Mouse (Mus musculus) frontal cortex, postnatal 36 days (tissue): ENCODE measurements around the gene Actr1b.
A peak's percentile ranks its signal among the peaks of the same experiment; 100 is the strongest.
"Not testable (repeated sequence)": the region's sequence is repeated elsewhere in the genome, so short reads cannot be mapped to it uniquely, and the experiment has no call there.

Experiments used
- DNase-seq, 2 experiments: peaks; one replicate each; pipeline ENCODE4 v3.0.0; 2022; ENCODE audit warnings: low spot score in 2 of 2

Actr1b gene

DNA sequence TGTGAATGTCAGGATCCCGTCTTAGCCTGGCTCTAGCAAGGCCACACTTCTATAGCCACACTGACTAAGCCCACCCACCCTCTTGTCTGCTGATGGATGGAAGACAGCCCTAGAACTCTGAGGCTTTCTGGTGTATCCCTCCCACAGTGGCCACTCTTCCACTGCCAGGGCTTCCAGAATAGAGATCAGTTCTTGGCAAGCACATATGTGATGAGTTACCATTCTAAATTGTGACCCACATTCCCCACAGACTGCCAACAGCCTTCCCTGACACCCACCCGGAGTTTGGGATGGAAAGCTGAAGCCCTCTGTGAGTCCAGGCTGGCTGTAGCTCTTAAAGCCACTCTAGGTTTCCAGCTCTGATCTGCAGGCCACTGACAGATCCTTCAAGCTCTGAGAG, 7.1 kb downstream of the Actr1b start:
- peak; percentile 26 to 66 for DNase-seq

DNA sequence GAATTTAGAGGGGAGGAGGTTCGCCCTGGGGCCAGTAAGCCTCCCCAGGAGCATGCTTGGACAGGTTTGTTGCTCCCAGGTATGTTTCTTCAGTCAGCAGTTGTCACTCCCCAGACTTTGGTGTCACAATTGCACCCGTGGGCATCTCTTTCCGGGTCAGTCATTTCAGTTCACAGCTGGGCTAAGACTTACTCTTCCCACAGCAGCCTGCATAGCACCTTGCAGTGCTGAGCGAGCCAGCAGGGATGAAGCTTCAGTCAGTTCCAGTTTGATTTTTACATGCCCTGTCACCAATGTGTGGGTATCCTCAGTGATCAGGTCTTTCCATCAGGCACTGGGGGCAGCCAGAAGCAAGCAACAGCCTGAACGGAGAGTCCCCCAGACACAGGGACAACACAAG, 17.2 kb downstream of the Actr1b start:
- DNase-seq: no peak

DNA sequence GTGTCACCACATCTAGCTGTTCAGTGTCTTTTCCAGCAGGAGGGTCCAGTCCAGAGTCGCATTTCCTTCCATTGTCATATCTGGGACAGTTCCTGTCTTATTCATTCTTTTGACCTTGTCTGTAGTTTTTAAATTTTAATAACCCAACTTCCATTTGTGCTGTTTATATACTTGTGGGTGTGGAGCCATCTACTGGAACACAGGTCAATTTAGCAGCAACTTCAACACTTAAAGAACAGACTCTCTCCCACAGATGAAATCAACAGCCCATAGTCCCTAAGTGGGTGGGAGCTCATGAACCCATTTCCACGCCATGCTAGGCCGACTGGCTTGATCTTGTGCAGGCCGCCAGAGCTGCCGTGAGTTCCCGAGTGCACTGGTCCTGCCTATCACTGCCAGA, 17.8 kb downstream of the Actr1b start:
- no peak for DNase-seq

DNA sequence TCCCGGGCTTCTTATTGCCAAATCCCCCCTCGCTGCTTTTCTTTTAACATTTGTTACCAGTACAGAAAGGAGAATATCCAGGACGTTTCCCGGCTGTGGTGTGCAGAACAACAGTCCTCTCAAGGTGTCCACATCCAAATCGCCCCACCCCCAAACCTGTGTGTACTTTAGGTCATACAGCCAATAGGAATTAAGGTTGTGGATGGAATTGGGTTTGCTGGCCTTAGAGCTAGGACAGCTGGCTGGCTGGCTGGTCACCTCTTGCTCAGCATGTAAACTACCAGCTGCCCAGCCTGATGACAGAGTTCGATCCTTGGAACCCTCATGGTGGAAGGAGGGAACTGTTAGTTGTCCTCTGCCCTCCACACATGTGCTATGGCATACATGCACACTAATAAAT, 19.4 kb downstream of the Actr1b start:
- no peak for DNase-seq

DNA sequence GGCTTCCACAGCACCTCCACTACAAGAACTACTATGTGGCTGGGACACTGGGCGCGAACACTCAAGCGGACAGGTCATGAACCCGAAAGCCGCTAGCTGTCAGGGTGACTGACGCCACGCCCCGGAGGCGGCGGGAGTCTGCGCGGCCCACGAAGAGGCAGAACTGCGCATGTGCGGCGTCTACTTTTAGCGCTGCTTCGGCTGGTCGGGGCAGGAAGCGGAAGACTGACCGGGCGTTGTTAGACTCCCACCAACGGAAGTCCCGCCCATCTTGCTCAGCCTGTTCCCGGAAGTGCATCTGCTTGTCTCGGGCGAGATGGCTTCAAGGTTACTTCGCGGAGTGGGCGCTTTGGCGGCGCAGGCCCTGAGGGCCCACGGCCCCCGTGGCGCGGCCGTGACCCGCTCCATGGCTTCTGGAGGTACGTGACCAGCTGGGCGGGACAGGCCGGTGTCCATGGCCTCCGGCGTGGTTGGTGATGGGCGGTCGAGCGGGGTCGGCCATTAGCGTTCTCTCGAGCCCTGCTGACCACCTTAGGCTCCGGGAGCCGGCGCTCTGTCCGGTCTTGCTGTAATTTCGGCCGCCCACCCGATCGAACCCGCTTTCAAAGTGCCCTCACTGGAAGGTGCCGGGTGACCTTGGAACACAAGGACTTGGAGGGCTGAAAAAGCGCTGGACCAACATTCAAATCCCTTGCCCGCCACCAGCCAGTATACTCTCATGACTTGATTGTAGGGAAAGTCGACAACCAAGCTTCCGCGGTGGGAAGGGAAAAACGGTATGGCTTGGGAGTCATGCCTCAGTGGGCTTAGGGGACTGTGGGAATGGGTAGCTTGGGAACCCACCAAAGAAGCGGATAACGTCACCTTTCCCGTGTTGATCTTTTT, 22.7 kb downstream of the Actr1b start, which contains the start of gene Cox5b:
Cox5b (plus strand) TSS at position 179 of the 885 bp plus-strand sequence.
- peak; percentile 96 to 97 for DNase-seq

DNA sequence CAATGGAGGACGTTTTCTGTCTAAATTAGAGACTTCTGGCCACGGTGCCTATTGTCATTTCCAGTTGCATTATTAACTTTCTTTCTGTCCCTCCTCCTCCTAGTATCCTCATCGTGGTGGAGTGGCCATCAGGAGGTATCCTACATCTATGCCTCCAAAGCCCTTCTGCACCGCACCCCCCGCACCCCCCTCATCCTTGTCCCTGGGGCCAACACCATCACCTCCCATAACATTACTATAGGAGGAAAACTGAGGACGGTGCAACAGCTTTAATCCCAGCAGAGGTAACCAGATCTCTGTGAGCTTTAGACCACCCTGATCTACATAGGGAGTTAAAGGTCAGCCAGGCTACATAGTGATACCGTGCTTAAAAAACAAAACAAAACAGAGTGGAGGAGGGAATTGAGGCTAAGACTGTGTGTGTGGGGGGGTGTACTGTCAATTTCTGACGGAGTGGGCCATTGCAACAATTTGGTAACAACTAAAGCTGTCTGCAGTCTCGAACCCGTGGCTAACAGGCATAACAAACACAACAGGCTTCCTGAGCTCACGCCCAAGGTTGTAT, 23.5 kb downstream of the Actr1b start:
- DNase-seq: no peak

DNA sequence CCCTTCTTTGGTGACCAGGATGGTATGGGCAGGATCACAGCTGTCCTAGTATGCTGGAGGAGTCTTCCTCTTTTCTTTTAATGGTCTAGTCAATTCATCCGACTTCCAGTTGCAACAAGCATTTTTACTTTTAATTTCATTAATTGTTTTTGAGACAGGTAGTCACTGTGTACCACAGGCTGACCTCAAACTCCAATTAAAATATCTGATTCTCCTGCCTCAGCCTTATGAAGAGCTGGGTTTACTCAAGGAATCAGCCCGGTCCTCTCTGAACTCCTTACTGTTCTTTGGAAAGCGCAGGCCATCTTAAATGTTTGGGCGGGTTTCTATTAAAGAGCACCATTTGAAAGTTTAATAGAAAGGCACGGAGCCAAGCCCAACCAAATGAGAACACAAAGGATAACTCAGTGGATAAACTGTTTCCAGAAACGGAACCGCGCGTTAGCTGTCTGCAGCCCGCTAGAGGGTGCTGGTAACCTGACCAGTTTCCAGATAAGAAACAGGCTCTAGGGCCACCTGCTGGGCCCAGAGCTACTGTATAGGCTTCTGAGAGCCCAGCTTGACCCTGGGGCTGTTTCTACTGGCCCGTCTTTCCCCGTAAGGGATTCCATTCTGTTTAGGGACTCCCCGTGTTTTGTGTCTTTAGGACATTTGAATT, 30.3 kb downstream of the Actr1b start:
- peak; percentile 67 to 85 for DNase-seq

DNA sequence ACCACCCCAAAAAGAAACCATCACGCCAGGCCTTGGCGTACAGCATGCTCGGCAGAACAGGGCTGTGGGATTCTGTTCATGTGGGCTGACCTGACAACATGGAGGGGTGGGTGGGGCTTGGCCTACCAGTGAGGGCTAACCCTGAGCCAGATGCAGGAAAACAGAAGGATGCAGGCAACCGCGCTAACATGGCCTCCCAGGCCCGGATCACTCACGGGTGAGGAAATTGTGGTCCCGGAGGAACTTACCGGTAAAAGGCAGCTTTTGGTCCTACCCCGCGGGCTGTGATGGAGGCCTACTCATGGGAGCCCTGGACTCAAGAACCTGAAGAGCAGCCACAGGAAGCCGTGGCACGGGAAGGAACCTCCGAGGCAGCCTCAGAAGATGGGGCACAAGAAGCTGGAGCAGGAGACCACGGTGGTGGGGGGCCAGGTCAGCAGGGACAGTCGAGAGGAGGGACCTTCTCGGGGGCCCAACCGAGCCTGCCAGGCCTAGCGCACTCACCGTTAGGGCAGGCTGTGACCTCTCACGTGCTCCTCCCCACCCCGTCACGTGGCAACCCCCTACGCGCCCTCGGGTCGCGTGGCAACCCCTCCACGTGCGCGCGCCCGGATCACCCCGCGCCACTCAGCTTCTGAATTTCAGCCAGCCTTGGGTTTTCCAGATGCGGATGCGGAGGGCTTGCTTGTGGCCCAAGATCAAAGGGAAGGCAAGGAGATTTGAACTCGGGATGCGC, 31.4 kb downstream of the Actr1b start, which contains the start of gene Fam178b:
Fam178b (minus strand) TSS at position 564 of the 736 bp plus-strand sequence.
- DNase-seq: no peak

DNA sequence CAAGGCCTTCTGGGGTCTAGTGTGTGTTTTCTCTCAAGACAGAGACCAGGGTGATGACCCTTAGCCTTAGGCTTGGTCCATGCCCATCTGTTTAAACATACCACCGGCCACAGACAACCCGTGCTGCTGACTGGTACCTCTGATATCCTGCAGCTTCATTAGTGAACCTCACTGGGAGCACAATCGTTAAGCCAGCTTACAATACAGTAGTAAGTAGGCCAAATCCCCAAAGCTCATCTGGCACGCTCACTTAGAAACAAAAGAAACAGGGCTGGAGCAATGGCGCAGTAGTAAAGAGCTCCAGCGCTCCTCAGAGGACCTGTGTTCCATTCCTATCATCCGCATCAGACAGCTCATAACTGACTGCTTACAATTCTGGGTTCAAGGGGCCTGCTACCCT, 33.3 kb downstream of the Actr1b start:
- DNase-seq: no peak

DNA sequence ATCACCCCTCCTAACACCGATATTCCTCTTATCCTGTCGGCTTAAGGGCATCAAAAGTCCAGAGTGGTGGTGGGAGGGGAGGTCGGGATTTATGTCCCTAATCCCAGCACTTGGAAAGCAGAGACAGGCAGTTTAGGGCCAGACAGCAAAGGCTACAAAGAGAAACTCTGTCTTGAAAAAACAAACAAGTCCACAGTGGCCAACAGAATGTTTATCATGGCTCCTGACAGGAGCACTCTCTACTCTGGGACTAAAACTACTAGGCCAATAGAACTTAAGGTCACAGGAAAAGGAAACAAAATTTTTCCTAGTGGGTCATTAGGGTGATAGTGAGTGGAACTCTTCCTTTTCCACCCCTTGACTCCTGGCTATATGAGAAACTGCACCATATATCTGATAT, 39.3 kb downstream of the Actr1b start:
- DNase-seq: no peak

DNA sequence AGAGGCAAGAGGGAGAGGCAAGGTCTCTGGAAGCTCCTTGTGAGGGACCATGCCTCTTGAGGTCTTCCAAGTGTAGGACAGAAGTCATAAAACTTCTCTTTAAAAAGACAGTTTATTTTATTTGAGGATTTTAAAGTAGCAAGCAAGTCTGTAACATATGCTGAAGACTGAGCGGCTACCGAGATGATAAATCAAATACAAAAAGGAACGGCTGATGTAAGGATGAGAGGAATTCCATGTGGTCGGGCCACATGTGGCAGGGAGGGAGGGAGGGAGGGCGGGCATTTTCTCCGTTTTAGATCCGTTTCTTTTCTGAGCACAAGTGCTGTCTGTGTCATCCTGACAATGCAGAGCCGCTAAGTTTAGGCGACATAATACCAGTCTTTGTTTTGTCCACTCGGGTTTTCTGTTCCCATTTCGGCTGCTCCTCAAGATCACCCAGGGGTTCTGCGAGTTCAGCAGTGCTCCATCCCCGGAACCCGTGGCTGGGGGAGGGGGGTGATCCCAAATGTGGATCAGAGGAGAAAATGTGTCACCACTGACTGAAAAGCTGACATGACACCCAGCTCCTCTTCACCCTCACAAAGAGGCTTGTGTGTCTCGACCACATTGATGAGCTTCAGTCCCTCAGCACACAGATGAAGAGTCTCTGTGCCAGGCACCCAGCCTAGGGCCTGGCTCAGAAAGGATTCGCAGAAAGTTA, 41.4 kb downstream of the Actr1b start:
- DNase-seq: peak in 1 of 2 experiments; percentile 11

DNA sequence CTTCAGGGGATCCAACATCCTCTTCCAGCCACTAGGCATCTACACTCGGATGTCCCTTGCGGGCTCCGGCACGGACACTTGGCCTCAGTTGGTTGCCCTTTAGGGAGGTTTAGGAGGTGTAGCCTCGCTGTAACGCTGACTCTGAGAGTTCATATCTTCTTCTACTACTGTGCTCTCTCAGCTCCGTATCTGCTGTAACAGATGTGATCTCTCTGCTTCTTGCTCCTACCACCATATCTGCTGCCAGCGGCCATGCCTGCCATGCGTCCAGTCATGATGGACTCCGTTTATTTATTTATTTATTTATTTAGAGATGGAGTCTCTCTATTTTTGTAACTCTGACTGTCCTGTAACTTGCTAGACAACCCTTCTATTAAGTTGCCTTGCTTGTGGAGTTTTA, 43.0 kb downstream of the Actr1b start:
- no peak for DNase-seq

DNA sequence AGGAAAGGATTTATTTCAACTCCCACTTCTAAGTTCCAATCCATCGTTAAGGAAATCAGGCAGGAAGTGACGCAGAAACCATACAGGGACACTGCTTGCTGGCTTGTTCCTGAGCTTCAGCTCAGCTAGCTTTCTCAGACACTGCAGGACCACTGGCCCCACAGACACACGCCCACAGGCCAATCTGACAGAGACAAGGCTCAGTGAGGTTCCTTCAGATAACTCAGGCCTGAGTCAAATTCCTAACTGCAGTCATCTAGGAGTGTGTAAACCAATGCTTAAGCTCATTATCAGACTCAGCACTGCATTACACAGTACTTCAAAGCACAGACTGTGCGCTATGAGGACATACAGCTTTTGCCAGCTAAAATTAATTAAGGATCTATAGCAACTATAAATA, 44.0 kb downstream of the Actr1b start:
- DNase-seq: no peak

DNA sequence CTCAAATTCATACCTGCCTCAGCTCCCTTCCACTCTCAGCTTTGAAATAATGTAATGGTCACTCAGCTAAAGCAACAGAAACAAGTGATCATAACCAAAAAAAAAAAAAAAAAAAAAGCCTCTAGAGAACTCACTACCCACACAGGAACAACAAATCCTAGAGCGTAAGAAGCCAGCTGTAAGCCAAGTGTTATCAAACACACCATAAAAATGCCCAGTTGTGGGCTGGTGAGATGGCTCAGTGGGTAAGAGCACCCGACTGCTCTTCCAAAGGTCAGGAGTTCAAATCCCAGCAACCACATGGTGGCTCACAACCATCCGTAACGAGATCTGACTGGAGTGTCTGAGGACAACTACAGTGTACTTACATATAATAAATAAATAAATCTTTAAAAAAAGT, 46.2 kb downstream of the Actr1b start:
- not testable (repeated sequence) for DNase-seq

DNA sequence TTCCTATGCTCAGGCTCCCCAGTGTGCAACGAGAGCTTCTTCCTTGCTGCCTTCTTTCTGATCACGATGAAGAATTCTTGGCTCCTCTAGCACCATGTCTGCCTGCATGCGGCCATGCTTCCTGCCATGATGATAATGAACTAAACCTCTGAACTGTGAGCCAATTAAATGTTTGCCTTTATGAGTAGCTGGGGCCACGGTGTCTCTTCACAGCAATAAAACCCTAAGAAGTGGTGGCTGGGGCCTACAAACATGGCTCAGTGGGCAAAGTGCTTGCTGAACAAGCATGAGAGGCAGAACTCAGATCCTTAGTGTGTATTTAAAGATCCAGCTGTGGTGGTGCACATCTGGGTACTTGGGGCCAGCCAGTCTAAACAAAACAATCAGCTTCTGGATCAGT, 48.3 kb downstream of the Actr1b start:
- no peak for DNase-seq

DNA sequence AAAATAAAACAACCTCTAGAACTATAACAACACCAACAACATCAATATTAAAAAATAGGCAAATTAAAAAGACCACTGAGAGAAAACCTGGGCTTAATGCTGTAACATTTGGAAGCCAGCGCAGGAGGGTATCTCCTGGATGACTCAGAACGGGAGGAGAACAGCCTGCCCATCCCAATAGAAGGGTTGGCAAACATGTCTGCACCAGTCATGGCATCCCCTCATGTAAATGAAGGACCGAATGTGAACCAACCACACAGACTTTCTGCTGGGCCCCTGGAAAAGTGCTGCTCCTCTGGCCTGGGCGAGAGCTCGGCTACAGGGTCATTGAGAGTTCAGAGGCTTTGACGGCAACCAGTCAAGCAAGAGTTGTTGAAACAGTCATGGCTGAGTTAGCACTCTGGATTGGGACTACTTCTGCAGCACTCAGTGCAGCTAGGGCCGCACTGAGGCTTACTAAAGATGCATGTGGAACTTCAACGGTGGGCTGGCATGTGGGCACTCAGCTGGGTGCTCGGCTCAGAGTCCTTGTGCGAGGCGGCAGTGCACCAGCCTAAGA, 49.0 kb downstream of the Actr1b start:
- no peak for DNase-seq

DNA sequence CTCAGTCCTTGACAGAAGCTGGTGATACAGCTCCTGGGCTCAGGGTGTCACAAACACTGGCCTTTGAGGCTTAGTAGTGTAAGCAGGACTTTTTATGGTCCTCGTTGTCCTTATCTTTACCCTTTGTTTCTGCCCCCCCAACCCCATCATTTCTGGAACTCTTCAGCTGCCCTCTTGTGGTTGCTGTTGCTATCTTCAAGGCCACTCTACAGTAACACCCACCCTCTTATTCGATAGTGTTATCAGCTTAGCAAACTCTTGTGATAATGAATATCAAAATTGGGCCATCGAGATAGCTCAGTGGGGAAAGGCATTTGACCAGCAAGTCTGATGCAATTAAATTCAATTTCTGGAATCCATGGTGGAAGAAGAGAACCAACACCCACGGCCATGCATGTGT, 49.8 kb downstream of the Actr1b start:
- DNase-seq: peak in 1 of 2 experiments; percentile 13

DNA sequence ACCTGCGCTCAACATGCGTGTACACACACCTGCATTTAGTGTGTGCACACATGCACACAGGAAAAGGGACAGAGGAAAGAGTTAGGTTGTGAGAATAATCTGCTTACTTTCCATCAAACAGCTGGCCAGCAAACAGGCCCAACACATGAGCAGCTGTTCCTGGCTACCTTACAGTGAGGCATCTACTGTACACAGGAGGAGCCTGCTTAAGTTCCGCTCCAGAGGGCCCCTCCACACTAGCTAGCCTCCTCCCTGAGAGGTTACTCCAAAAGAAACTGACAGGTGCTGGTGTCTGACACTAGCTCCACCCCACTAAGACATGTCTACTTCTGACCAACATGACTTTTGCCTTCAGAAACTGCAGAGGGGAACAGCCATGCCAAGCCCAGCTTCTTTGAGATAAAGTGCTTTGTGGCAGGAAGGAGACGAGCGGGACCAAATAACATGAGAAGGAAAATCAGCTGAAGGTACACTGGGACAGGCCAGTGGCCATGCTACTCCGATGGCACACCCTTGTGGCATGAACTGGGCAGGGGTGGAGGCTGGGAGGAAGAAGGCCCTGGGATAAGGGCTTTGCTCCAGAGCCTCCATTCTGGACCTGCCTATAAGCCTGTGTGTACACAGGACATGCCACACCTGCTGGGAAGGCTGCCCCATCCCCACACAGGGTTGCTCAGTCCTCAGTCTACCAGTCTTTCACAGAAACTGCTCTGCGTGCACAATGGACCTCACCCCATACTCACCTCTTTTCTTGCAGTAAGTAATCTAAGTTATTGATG, 55.4 kb downstream of the Actr1b start:
- no peak for DNase-seq

DNA sequence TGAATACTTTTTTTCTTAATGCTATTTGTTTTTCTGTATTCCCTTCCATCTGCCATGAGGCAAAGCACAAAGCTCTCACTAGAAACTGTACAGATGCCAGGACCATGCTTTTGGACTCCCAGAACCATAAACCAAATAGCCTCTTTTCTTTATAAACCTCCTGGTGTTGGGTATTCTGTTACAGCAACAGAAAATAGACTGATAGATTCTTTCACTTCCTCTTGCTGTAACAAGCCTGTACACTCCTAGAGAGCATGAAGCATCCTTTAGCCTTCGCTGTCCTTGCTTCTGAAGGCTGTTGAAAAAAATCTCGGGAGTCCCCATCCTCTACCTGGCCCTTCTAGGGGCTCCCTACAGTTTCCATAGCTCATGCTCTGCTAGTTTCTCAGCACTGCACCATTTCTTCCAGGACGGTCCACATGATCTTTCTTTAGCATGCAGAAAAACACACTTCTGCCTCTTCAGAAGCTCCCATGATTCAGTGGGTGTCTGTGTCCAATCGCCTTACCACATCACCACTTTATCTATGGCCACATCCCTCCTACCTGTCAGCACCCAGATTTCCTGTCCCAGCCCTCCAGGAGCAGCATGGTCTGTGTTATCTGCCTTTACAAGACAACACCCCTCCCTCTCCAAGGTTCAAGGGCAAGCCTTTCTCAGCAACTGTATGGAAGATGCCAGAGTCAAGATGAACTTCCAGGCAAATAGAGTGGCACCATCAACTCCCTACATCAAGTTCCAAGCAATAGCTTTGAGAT, 56.4 kb downstream of the Actr1b start:
- no peak for DNase-seq

DNA sequence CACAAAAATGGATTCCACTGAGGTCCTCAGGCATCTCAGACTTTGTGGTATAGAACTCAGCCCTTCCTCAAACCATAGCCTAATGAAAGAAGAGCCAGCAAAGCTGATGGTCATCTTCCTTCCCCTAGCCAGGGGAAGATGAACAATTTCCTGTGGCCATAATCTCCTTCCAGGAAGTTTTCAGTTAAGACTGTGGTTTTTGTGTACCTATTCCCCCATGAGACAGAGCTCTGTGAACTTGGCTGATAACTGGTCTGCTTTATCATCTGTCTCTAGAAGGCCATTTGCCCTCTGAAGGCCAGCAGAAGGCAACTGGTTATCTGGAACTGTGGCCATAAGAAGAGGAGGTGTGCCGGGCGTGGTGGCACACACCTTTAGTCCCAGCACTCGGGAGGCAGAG, 58.0 kb downstream of the Actr1b start:
- no peak for DNase-seq
